In genomic region chr4:99561506-99561937, GRCm38 (mm10) we compare ENCODE assay signal across 9 mouse cellular contexts.
DNase-seq lines count a peak whose midpoint lies in the region; ATAC-seq lines count a peak whose summit lies in the region.
"Had no signal": no experiment of that assay in that cellular context is flagged by ENCODE, and none has a peak within 500 bp of the region (broad histone marks: within the 10 kb centered on the region; RNA-seq: fewer than 3 reads in every experiment).

No protein-coding gene starts in this region.

- intact Hi-C loops in left cerebral cortex, postnatal 4 days (cut with DNase I), result no loop called here

- no peak for ATAC-seq in cerebellum, adult (ENCODE audit: insufficient number of reproducible peaks, low FRiP score, low TSS enrichment)
- ATAC-seq: intestine, embryonic 16.5 days had no signal

- peak; percentile 27 for DNase-seq in cerebellum, adult 11 months
- DNase-seq in left cerebral cortex, postnatal 4 days, result peak; percentile 36
- no peak for DNase-seq in left cerebral cortex, adult 9 months (ENCODE audit: low spot score in 2 of 2)
- DNase-seq in cerebellum, postnatal 36 days, result peak; percentile 27 to 32
- DNase-seq in lung, postnatal 36 days, result peak; percentile 66
- no peak for DNase-seq in gastrocnemius, adult 8-10 months (ENCODE audit: low spot score in 2 of 2)
- DNase-seq in thymus, postnatal 36 days, result no peak

Comparison
In these comparisons a context has a peak if more than half of its experiments do, and no peak if none do; other contexts are left out.
1. DNase-seq: peak in cerebellum, adult 11 months (single experiment), left cerebral cortex, postnatal 4 days (single experiment), cerebellum, postnatal 36 days (2 of 2) and lung, postnatal 36 days (single experiment); none in left cerebral cortex, adult 9 months (0 of 2), gastrocnemius, adult 8-10 months (0 of 2) and thymus, postnatal 36 days (0 of 2).